Mouse (Mus musculus) splenic B cell, adult 2 months (primary cell): ENCODE data around the gene Zfp423.

Experiments used
- DNase-seq: peaks from one replicate; pipeline ENCODE4 v3.0.0-alpha.2; 2011; ENCODE audit warnings: low read depth, low spot score
- H3K27me3 ChIP-seq: 2 replicates; pipeline ENCODE4 v1.6.1; 2012; ENCODE audit warnings: mild to moderate bottlenecking, low read length, moderate library complexity, mixed read lengths; ENCODE audit not compliant: control insufficient read depth, poor library complexity, insufficient read depth, severe bottlenecking
- H3K36me3 ChIP-seq: 2 replicates; pipeline ENCODE4 v1.6.1; 2012; ENCODE audit warnings: mild to moderate bottlenecking, low read length, moderate library complexity, mixed read lengths; ENCODE audit not compliant: control insufficient read depth, poor library complexity, insufficient read depth, severe bottlenecking

Gene Zfp423

DNA sequence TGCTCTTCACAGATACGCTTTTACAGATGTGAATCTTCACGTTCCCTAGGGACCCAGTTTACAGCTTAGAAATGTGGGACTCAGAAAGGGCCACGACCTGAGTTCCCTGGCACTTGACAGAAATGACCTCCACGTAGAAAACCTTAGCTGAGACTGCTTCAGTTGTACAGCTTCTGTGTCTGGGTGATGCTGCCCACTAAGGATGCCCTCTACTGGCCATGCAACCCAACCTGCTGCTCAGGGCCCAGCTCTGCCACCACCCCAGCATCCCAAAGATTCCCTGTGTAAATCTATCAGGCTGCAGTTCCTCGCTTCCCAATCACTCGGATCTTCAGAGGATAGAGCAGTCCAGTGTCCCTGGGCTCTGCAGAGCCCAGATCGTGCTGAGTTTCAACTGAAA, 163.2 kb downstream of the Zfp423 start:
- Histone ChIP-seq H3K36me3 (no peaks in the 10 kb centered on the region), H3K27me3 (no peaks in the 10 kb centered on the region)
- DNase-seq: no peak

- DNase-seq: no peak
- no peaks in the 10 kb centered on the region for H3K36me3 ChIP-seq
- H3K27me3 ChIP-seq: no peaks in the 10 kb centered on the region
Observed at GRCm38 (mm10) chr8:87794639-87795038, 164.8 kb downstream of the Zfp423 start.

GRCm38 (mm10) chr8:87791103-87791502, 168.3 kb downstream of the Zfp423 start:
- no peaks in the 10 kb centered on the region for H3K36me3 ChIP-seq
- no peaks in the 10 kb centered on the region for H3K27me3 ChIP-seq
- no peak for DNase-seq

- no peak for DNase-seq
- no peaks in the 10 kb centered on the region for H3K27me3 ChIP-seq
- H3K36me3 ChIP-seq: no peaks in the 10 kb centered on the region
Observed at GRCm38 (mm10) chr8:87784641-87785439, 174.6 kb downstream of the Zfp423 start.

- no peaks in the 10 kb centered on the region for H3K36me3 ChIP-seq
- no peak for DNase-seq
- H3K27me3 ChIP-seq: no peaks in the 10 kb centered on the region
Observed at GRCm38 (mm10) chr8:87784227-87784626, 175.2 kb downstream of the Zfp423 start.

DNA sequence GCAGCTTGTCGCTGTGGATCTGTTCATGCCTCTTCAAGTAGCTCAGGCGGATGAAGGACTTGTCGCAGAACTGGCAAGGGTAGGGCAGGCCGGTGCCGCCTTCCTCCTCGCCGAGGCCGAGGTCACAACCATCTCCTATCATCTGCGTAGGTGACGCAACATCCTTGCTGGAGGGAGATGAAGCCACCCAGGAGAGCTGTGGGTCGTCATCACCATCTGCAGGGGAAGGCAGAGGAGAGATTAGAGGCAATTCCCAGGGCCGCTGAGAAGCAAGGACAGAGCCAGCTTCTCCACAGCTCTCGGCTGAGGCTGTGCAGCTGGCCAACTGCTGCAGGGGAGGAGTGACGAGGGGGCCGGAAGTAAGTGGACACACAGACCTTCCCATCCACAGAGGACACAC, 176.2 kb downstream of the Zfp423 start:
- no peak for DNase-seq
- H3K36me3 ChIP-seq: no peaks in the 10 kb centered on the region
- H3K27me3 ChIP-seq: no peaks in the 10 kb centered on the region

GRCm38 (mm10) chr8:87777586-87777985, 181.8 kb downstream of the Zfp423 start:
- Histone ChIP-seq H3K36me3 (no peaks in the 10 kb centered on the region), H3K27me3 (no peaks in the 10 kb centered on the region)
- DNase-seq: no peak

- Histone ChIP-seq H3K27me3 (no peaks in the 10 kb centered on the region), H3K36me3 (no peaks in the 10 kb centered on the region)
- DNase-seq: no peak
Observed at GRCm38 (mm10) chr8:87775889-87776288, 183.5 kb downstream of the Zfp423 start.

GRCm38 (mm10) chr8:87774966-87775365, 184.4 kb downstream of the Zfp423 start:
- H3K36me3 ChIP-seq: no peaks in the 10 kb centered on the region
- H3K27me3 ChIP-seq: no peaks in the 10 kb centered on the region
- no peak for DNase-seq

GRCm38 (mm10) chr8:87772894-87773502, 186.4 kb downstream of the Zfp423 start:
- no peak for DNase-seq
- Histone ChIP-seq H3K36me3 (no peaks in the 10 kb centered on the region), H3K27me3 (no peaks in the 10 kb centered on the region)

DNA sequence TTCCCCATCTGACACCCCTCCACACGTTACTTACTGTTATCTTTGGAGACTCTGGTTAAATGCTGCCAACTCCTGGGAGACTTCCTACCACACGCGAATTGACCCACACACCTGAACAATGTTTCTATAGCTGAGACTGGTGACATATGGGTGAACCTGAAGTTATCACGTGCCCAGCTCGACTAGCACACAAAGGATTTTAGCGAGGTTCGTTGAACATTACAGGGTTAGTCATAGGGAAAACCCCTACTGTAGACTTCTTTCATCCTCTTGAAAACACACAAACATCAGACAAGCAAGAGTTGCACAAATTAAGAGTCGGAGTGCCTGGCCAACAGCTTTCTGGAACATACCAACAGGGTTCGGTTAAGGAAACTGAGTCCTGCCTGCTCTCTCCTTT, 191.5 kb downstream of the Zfp423 start:
- no peak for DNase-seq
- no peaks in the 10 kb centered on the region for H3K36me3 ChIP-seq
- H3K27me3 ChIP-seq: no peaks in the 10 kb centered on the region

DNA sequence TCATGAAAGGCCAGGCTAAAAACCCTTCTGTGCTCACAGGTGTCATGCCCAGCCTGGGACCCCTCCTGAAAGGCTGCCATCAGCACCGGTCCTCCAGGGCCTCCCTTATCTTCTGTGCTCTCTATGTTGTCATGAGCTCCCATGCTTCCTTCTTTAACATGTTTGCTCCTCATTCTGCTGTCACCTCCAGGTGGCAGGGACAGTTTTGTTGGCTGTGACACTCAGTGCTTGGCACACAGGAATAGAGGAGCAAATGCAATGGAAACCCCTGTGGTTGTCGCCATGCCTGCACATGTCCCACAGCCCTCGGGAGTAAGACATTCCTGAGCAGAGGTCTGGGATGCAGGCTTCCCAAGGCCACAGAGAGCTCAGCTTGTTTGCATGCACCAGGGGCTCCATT, 194.1 kb downstream of the Zfp423 start:
- DNase-seq: no peak
- Histone ChIP-seq H3K27me3 (no peaks in the 10 kb centered on the region), H3K36me3 (no peaks in the 10 kb centered on the region)

DNA sequence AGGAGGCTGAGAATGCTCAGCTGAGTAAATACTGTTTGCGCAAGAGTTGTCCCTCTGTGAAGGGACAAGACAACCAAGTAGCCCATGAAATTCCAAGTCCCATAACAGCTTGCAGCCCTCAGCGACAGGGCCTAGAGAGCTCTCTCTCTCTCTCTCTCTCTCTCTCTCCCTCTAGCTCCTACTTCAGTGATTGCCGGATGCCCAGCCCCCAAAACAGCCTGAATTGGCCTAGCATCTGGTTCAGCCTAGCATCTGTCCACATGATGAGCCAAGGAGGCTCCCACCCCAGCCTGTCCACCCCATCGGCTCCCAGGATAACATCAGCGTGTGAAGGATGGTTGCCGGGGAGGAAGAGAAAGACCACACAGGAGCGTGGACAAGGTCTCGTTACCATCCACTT, 200.6 kb downstream of the Zfp423 start:
- no peak for DNase-seq
- no peaks in the 10 kb centered on the region for H3K27me3 ChIP-seq
- no peaks in the 10 kb centered on the region for H3K36me3 ChIP-seq

GRCm38 (mm10) chr8:87754853-87755252, 204.5 kb downstream of the Zfp423 start:
- Histone ChIP-seq H3K36me3 (no peaks in the 10 kb centered on the region), H3K27me3 (no peaks in the 10 kb centered on the region)
- no peak for DNase-seq

- DNase-seq: no peak
Observed at GRCm38 (mm10) chr8:87753636-87754035, 205.8 kb downstream of the Zfp423 start.

More at GRCm38 (mm10) chr8:87753636-87754035, 205.8 kb downstream of the Zfp423 start:
- Histone ChIP-seq H3K36me3 (no peaks in the 10 kb centered on the region), H3K27me3 (no peaks in the 10 kb centered on the region)
